Mouse (Mus musculus) right cerebral cortex, postnatal 14 days (tissue): Measurements from ENCODE around the gene Cnnm4.

Source experiments
- DNase-seq: peaks from one replicate; pipeline ENCODE4 v3.0.0; 2022

Gene Cnnm4

GRCm38 (mm10) chr1:36471181-36472105 is at the start of gene Cnnm4:
Gene Cnnm4 (plus strand): TSS chr1:36471620.
- peak; percentile 86 for DNase-seq

DNA sequence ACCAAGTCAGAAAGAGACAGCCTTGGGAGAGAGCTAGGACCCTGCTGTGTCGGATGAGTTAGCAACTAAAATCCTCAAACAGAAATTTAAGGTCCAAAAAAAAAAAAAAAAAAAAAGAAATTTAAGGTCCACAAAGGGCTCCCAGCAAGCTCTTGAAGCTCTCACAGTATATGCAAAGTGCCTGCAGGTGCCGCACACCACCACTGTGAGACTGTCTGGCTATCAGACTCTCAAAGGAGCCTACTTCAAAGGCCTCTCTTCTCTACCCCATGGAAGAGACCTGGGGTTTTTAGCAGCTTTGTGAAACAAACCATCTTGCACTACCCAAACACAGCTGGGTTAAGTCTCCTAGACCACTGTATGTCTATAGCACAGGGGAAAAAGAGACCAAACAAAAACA is 41.9 kb upstream of the Cnnm4 start:
- DNase-seq = no peak

GRCm38 (mm10) chr1:36432999-36433398 is 38.4 kb upstream of the Cnnm4 start:
- DNase-seq = no peak

GRCm38 (mm10) chr1:36433616-36434015 is 37.8 kb upstream of the Cnnm4 start:
- DNase-seq = no peak

DNA sequence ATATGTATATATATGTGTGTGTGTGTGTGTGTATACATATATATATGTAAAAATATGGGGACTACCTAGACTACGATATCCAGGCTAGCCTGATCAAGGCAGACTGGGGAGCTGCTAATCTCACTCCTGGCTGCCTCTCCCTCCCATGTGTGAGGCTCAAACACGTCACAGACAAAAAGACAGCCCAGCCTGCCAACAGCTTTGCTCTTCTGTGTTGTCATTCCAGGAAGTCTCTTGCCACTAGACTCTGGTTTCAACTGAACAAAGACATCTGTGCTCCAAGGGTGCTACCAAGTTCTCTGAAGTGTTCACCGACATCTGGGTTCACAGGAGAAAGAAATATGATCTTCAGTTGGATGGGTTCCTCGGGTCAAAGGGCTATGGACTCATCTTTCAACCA is 36.3 kb upstream of the Cnnm4 start:
- no peak for DNase-seq

DNA sequence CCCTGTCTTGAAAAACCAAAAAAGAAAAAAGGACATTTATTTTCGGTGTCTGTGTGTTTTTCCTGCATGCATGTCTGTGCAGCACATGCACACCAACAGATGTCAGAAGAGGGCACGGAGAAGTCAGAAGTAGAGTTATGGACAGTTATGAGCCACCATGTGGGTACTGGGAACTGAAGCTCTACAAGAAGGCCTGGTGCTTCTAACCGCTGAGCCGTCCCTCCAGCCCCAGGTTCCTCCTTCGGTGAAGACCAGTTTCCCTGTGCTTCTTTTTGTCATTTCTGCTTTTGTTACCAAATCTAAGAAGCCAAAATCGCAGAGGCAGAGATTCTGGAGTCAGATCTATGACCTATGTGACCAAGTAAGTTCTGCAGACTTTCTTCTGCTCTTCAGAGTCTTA is 34.9 kb upstream of the Cnnm4 start:
- DNase-seq = no peak

- DNase-seq = no peak
These were observed 34.2 kb upstream of the Cnnm4 start for GRCm38 (mm10) chr1:36437223-36437622.

- DNase-seq = no peak
These were observed 30.3 kb upstream of the Cnnm4 start for GRCm38 (mm10) chr1:36441101-36441500.

GRCm38 (mm10) chr1:36444471-36445464 is 26.7 kb upstream of the Cnnm4 start, which contains the start of gene Lman2l:
Gene Lman2l (minus strand): TSS chr1:36445271.
- peak; percentile 98 for DNase-seq

DNA sequence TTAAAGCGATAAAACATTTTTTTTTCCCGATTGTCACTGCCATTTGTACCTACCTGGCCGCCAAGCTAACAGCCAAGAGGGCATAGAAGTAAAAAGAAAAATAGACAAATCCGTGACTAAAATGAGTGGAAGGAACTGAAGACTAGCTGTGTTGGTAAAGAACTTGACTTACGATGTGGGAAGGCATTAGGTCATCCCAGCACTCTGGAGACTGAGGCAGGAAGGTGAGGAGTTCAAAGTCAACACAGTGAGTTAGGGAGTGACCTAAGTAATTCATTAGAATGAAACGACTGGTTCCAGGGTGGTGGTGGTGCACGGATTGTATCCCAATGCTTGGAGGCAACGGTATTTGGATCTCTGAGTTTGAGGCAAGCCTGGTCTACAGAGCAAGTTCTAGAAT is 25.9 kb upstream of the Cnnm4 start:
- no peak for DNase-seq

DNA sequence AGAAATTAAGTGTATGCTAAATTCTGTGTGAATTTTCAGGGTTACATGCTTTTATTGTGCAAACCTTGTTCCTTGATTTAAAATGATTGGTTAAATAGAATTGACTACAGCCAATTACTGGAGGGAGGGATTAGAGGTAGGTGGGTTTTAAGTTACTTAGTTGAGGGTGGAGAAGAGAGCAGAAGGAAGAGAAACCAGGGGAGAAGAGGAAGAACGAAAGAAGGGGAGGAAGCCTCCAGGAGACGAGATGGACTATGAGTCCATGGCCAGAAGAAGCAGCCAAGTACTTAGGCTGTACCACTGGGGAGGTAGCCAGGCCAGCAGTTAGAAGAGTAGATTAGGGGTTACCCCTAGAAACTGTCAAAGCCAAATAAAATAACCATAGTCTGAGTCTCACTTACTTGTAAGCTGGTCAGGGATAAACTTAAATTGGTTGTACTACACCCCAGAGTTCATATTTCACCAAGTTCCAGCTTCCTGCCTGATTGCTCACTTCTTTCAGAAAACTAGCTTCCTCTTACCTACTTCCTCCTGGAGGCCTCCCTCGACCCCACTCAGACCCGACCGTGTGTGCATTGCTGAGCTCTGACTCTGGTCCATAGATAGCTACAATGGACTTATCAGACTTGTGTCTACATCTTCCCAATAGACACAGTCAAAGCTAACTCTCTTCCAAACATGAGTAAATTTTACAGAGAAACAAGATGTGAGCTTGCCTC is 25.2 kb upstream of the Cnnm4 start:
- DNase-seq = no peak

- no peak for DNase-seq
These were observed 24.6 kb upstream of the Cnnm4 start for GRCm38 (mm10) chr1:36446841-36447240.

DNA sequence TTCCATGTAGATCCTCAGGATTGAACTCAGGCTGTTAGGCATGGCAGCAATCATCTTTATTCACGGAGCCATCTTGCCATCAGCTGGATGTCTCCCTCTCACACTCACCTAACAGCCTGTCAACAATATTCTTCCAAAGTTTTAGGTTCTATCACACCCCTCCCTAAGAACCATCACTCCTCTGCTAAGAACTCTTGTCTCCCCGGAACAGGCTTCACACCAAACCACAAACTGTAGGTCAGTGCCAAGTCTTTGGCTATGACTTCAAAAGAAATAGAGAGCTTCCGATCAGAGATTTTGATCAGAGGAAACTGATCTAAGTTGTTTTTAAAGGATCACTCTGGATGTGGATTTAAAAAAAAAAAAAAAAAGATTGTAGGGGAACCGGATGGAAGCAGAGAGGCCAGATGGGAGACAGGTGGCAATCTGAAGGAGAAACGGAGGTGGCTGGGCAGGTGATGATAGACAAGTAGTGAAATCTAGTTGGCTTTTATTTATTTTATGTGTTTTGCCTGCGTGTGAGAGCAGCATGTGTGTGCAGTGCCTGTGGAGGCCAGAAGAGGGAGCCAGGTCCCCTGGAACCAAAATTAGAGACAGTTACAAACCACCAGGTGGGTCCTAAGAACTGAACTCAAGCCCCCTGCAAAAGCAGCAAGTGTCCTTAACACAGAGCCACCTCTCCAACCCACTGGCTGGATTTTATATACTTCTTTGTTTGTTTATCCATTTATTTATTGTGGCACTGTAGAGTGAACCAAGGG is 17.2 kb upstream of the Cnnm4 start:
- no peak for DNase-seq

DNA sequence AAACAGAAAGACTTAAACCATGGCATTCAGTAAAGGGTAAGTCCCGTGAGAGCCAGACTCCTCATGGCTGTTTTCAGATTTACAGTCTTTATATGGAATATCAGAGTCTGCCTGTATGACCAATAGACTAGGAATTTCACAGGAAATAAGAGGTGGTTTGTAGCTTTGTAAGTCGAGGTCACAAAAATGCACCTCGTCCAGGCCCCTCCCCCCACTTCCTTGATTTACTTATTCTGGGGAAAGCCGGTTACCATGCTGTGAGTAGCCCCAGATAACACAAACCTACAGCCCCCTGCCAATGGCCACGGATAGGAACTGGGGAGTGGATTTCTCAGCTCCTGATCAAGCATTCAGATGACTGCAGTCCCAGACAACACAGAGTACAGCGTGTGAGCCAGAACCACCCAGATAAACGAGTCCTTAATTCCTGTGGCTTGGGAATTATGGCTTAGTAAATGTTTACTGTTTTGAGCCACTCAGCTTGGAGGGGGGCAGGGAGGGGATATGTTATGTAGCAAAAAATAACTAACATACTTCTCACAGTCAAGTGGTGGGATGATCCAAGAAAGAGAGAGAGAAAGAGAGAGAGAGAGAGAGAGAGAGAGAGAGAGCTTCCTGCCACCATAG is 13.9 kb upstream of the Cnnm4 start:
- no peak for DNase-seq

DNA sequence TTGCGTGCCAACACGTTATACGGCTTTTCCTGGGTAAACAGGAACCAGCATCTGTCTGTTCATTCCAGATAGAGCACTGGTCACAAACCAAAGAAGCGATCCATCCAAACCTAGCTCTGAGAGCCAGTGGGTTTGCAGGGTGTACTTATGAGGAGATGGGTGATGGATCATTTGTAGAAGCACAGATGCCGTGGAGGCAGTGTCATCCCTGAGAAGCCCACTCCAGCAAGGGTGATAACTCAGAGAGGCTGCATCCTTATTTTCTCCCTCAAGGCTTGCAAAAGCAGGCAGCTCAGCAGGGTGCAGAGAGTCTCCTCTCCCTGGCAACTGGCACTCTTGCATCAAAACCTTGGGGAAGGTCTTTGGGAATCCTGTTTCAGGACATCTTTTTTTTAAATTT is 13.3 kb upstream of the Cnnm4 start:
- no peak for DNase-seq

DNA sequence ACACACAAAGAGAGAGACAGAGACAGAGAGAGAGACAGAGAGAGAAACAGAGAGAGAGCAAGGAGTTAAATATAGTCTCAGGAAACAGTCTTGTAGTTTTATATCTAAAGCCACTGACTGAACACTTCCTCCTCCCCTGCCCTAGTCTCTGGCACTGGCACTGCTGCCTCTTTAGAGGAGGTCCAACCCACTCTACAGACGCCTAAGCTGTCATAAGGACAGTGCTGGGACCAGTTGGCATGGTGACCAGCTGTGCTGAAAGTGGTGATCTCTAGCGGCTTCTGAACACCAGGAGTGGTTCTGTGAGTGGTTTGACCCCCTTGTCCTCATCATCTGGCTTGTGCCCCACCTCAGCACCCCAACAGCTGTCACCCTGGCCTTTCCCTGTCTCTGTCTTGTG is 9.6 kb upstream of the Cnnm4 start:
- DNase-seq = no peak

GRCm38 (mm10) chr1:36465641-36466160 is 5.7 kb upstream of the Cnnm4 start:
- no peak for DNase-seq

DNA sequence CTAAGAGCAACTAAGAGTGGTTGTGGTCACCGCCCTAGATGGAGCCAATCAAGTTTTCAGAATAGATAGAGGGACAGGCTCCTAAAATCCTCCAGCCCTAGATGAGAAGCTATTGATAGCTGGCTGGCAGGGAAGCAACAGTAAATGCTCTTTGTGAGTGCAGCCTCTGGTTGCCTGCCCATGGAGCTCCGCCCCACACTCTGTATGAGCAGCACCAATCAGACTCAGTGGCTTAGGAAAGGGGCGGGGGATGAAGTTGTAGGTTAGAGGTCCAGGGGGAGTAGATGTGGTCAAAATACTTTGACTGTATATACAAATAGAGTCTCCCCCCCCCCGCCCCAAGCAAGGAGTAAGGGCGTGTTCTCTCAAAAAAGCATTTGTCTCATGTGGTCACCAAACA is 4.0 kb upstream of the Cnnm4 start:
- DNase-seq = no peak

- no peak for DNase-seq
These were observed 1.5 kb upstream of the Cnnm4 start for GRCm38 (mm10) chr1:36469811-36470444.

DNA sequence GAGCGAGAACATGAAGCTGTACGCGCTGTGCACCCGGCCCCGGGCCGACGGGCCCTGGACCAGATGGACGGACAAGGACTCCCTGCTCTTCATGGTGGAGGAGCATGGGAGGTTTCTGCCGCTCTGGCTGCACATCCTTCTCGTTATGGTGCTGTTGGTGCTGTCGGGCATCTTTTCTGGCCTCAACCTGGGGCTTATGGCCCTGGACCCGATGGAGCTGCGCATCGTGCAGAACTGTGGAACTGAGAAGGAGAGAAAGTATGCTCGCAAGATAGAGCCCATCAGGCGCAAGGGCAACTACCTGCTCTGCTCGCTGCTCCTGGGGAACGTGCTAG is 653 bp downstream of the Cnnm4 start:
- DNase-seq = no peak

GRCm38 (mm10) chr1:36473211-36473780 is 1.9 kb downstream of the Cnnm4 start:
- DNase-seq = no peak
